Mouse (Mus musculus) bone marrow macrophage, adult 2 months (primary cell): ENCODE measurements around the gene Tbx2.

Experiments
- CTCF ChIP-seq: IDR thresholded peaks from 2 replicates; pipeline ENCODE4 v1.5.1; 2012; ENCODE audit warnings: low read depth, mild to moderate bottlenecking, low read length, moderate library complexity
- POLR2A ChIP-seq: IDR thresholded peaks from 2 replicates; pipeline ENCODE4 v1.6.1; 2012; ENCODE audit warnings: mild to moderate bottlenecking, low read depth, low read length, borderline replicate concordance

DNA sequence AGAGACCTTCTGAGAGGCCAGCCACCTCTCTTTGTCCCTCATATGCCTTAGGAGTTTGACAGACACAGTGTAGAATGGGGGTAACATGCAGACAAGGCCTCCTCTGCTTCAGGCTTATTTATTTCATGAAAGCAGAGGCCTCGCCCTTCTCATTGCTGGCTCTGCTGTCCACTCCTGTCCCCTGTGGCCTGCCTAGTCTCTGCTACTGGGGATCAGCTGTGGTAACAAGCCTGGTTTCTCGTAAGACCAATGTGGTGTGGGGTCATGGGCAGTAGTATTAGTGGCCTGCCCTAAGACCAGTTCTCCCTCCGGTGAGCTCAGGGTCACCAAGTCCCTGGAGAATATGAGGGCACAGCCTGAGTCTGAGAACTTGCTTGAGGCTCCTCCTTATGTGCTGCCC, 11.4 kb upstream of the Tbx2 start:
- TF ChIP-seq CTCF: no peak
- no peak for TF ChIP-seq POLR2A
